Mouse (Mus musculus) CH12.LX (cell line): ENCODE data around the gene Slc16a13.

Source experiments
- CHD1 ChIP-seq: IDR thresholded peaks from 2 replicates; pipeline ENCODE4 v1.6.1; 2012; ENCODE audit warnings: low read depth, low read length, improper control_type of control experiment, inconsistent platforms
- CTCF ChIP-seq, 2 experiments: IDR thresholded peaks in 1 of 2; conservative IDR thresholded peaks in 1 of 2; 2 replicates each; pipeline ENCODE4 v1.5.1; 2011 to 2012; ENCODE audit warnings: low read depth in 2 of 2, low read length in 2 of 2, improper control_type of control experiment in 1 of 2, inconsistent platforms in 1 of 2, mild to moderate bottlenecking in 1 of 2, moderate library complexity in 1 of 2
- E2F4 ChIP-seq: IDR thresholded peaks from 2 replicates; pipeline ENCODE4 v1.6.1; 2011; ENCODE audit warnings: low read depth, low read length, improper control_type of control experiment; ENCODE audit not compliant: insufficient replicate concordance
- ELF1 ChIP-seq: IDR thresholded peaks from 2 replicates; pipeline ENCODE4 v1.6.1; 2014; ENCODE audit warnings: low read depth, mild to moderate bottlenecking, inconsistent platforms, low read length, improper control_type of control experiment
- HCFC1 ChIP-seq: IDR thresholded peaks from 2 replicates; pipeline ENCODE4 v1.6.1; 2012; ENCODE audit warnings: low read depth, mild to moderate bottlenecking, inconsistent platforms, low read length, improper control_type of control experiment
- MAFK ChIP-seq: IDR thresholded peaks from 2 replicates; pipeline ENCODE4 v1.6.1; 2011; ENCODE audit warnings: low read length, improper control_type of control experiment; ENCODE audit not compliant: insufficient replicate concordance
- MAZ ChIP-seq: IDR thresholded peaks from 2 replicates; pipeline ENCODE4 v1.6.1; 2012; ENCODE audit warnings: low read depth, mild to moderate bottlenecking, inconsistent platforms, low read length, improper control_type of control experiment, moderate library complexity
- MEF2A ChIP-seq: IDR thresholded peaks from 2 replicates; pipeline ENCODE4 v1.6.1; 2014; ENCODE audit warnings: low read depth, mild to moderate bottlenecking, inconsistent platforms, low read length, improper control_type of control experiment, borderline replicate concordance
- MXI1 ChIP-seq: IDR thresholded peaks from 2 replicates; pipeline ENCODE4 v1.6.1; 2011; ENCODE audit warnings: mild to moderate bottlenecking, low read depth, low read length, improper control_type of control experiment
- POLR2A ChIP-seq: IDR thresholded peaks from 2 replicates; pipeline ENCODE4 v1.6.1; 2011; ENCODE audit warnings: low read depth, mild to moderate bottlenecking, improper control_type of control experiment, low read length
- POLR2AphosphoS2 ChIP-seq: IDR thresholded peaks from 2 replicates; pipeline ENCODE4 v1.6.1; 2011; ENCODE audit warnings: low read depth, low read length, improper control_type of control experiment
- RAD21 ChIP-seq: IDR thresholded peaks from 2 replicates; pipeline ENCODE4 v1.6.1; 2011; ENCODE audit warnings: low read depth, mild to moderate bottlenecking, low read length, improper control_type of control experiment, moderate library complexity
- TCF12 ChIP-seq: IDR thresholded peaks from 2 replicates; pipeline ENCODE4 v1.6.1; 2014; ENCODE audit warnings: low read depth, mild to moderate bottlenecking, inconsistent platforms, low read length, improper control_type of control experiment

GRCm38 (mm10) chr11:70215301-70215700 is 5.6 kb downstream of the Slc16a13 start:
- TF ChIP-seq CTCF (conservative IDR thresholded peaks at IDR 0.05 in 1 of 2, IDR thresholded peaks at IDR 0.05 in 1 of 2; ENCODE audit: low read depth in 2 of 2, low read length in 2 of 2) = no peak
- TF ChIP-seq RAD21 = no peak
- no peak for TF ChIP-seq POLR2A
- no peak for TF ChIP-seq MAZ
- no peak for TF ChIP-seq MEF2A
- no peak for TF ChIP-seq CHD1
- TF ChIP-seq ELF1 = no peak
- TF ChIP-seq MAFK = no peak
- TF ChIP-seq POLR2AphosphoS2 = no peak
- TF ChIP-seq E2F4 = no peak
- TF ChIP-seq HCFC1 = no peak
- TF ChIP-seq TCF12 = no peak
- no peak for TF ChIP-seq MXI1
